Mouse (Mus musculus) cerebellum, adult 11 months (tissue): ENCODE measurements around the gene Sppl2a.
"Not testable (repeated sequence)": the region's sequence is repeated elsewhere in the genome, so short reads cannot be mapped to it uniquely, and the experiment has no call there.

ENCODE experiments used
- DNase-seq: peaks from one replicate; pipeline ENCODE4 v3.0.0; 2022

The Sppl2a gene

DNA sequence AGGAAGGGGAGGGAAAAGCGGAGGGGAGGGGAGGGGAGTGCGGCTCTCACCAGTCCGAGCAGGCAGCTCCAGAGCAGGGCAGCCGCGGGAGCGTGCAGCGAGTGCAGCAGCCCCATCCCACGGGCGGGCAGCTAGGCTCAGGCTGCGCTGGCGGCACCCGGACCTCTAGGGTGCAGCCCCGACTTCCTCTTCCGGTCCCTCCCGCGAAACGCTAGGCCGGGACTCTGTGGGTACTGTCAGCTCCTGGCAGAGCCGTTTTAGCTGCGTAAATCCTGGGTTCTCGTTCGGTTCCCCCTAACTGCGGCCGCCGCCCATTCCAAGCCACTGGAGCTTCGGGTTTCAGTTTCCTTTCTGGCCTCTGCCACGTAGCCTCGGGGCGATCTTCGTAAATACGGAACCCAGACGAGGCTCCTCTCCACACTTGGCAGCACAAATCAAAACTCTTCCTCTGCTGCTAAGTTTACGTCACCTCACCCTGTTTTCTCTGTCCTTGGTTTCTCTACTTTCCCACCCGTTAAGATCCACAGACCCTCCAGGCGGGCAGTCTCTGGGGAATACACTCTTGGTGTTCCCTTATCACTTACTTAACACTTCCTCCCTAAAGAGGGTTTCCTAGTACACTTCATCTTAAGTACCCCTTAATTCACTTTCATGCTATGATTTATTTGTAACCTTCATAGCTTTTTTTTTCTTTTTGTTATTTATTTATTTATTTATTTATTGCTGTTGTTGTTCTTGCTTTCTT is at the start of gene Sppl2a:
TSS of gene Sppl2a (minus strand) at position 339 of the 745 bp plus-strand sequence.
- DNase-seq, result peak; percentile 87

DNA sequence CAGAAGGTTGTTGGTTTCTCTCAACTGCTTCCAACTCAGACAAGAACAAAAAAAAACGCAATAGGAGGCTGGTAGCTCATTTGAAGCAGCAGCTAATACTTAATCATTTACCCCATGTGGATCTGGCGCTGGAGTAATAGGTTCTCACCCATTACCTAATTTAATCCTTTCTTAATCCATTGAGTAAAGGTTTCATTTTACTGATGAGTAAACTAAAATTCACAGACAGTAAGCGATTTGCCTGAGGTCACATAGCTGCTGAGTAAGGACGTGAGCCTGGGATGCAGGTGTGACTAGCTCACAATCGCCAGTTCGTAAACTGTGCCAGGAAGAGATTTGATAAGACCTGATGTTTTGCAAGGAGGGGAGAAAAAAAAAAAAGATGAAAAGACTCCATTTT is 44.4 kb upstream of the Sppl2a start:
- no peak for DNase-seq

GRCm38 (mm10) chr2:126961696-126962095 is 28.7 kb upstream of the Sppl2a start:
- DNase-seq, result no peak

DNA sequence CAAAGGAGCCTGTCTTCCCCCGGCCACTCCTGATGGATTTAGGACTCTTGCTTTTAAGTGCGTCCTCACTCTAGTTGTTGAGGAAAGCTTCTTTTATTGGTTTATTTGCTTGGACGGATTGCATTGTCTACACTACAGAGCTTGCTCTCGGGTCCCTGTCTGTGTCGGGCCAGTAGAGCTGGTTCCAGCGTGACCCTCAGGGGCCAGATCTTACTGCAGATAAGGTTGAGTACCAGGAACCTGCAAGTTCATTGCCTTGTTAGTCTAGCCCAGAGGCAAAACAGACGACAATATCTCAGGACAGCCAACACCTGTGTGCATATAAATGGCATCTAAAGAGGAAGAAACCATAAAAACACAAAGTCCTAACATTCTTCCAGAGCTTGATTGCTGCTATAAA is 22.6 kb upstream of the Sppl2a start:
- no peak for DNase-seq

DNA sequence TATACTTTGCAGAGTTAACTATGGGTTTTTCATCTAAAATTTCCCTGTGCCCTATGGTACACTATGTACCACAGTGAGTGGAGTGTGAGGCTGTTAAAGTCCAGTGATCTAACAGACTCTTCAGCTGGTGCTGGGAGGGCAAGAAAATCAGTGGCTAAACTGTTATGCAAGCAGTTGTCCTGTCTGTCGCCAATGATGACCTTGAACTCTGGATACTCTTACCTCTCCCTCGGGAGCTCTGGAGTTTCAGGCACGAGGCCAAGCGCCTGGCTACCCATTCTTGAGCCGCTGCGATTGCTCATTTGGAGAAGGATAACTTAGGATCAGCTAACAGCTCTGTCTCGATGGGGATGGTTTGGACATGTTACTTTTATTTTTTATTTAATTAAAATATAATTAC is 18.1 kb upstream of the Sppl2a start:
- DNase-seq, result no peak

DNA sequence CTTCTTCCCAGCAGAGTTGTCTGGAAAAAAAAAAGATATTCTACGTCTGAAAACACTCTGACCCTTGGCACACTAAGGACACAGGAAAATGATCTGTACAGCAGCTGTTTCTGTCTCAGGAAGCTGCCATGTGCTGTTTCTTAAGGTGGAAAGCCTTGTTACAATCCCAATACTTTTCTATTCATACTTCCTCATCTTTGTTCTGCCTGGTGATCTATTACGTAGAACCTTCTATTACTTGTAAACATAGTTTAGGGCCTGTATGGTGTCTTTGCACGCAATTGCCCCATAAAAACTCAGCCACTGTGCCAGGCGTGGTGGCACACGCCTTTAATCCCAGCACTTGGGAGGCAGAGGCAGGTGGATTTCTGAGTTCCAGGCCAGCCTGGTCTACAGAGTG is 17.4 kb upstream of the Sppl2a start:
- DNase-seq, result no peak

GRCm38 (mm10) chr2:126949856-126950255 is 16.8 kb upstream of the Sppl2a start:
- DNase-seq, result peak; percentile 8

DNA sequence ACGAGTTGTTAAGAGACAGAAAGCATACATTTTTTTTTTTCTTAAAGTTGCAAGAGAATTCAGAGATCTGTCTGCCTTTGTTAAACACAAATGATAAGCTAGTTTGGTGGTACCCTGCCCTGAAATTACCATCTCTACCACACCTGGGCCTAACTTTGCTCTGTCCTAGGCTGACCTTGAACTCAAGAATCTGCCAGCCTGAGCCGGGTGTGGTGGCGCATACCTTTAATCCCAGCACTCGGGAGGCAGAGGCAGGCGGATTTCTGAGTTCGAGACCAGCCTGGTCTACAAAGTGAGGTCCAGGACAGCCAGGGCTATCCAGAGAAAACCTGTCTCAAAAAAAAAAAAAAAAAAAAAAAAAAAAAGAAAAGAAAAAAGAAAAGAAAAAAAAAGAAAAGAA is 16.3 kb upstream of the Sppl2a start:
- DNase-seq, result not testable (repeated sequence)

DNA sequence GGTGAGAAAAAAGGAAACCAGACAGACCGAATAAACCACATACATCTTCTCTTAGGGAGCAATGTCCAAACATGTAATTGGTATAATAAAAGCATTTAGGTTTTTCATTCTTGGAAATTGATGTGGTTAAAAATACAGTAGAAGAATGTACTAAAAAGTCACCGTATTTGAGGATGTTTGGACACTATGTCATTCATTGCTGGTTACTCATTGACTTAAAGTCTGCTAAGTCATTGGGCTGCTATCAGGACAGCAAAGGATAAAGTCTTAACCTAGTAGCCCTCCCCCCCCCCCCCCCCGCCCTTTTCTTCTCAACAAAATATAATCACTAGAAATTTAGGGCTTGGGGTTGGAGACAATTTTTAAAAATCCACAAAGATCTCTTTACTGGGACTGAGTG is 15.2 kb upstream of the Sppl2a start:
- DNase-seq, result no peak

GRCm38 (mm10) chr2:126947646-126948045 is 14.6 kb upstream of the Sppl2a start:
- DNase-seq, result no peak

- no peak for DNase-seq
These were observed 10.2 kb upstream of the Sppl2a start for GRCm38 (mm10) chr2:126943211-126943610.

GRCm38 (mm10) chr2:126940314-126940866 is 7.4 kb upstream of the Sppl2a start:
- DNase-seq, result no peak

GRCm38 (mm10) chr2:126938069-126938468 is 5.0 kb upstream of the Sppl2a start:
- DNase-seq, result no peak

DNA sequence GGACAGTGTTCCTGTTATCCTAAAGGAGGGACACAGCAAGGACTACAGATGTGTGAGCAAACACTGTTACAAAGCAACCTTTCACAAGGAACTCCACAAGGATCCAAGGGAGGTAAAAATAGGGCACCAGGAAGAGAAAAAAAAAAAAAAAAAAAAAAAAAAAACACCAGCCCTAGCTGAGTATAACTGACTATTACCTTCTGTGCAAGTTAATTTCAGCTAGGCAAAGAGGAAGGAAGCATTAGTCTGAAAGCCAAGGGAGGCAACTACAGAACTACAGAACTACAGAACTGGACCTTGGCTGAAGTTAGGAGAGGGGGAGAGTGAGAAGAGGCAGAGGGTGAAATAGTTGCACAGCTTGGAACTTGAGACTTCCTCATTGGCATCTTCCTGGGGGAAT is 886 bp upstream of the Sppl2a start:
- no peak for DNase-seq

- DNase-seq, result no peak
These were observed 656 bp downstream of the Sppl2a start for GRCm38 (mm10) chr2:126932261-126932896.

- DNase-seq, result no peak
These were observed 1.3 kb downstream of the Sppl2a start for GRCm38 (mm10) chr2:126931784-126932183.

- DNase-seq, result no peak
These were observed 4.4 kb downstream of the Sppl2a start for GRCm38 (mm10) chr2:126928681-126929080.

- DNase-seq, result no peak
These were observed 12.5 kb downstream of the Sppl2a start for GRCm38 (mm10) chr2:126920358-126921060.

GRCm38 (mm10) chr2:126916236-126916635 is 16.8 kb downstream of the Sppl2a start:
- DNase-seq, result no peak

DNA sequence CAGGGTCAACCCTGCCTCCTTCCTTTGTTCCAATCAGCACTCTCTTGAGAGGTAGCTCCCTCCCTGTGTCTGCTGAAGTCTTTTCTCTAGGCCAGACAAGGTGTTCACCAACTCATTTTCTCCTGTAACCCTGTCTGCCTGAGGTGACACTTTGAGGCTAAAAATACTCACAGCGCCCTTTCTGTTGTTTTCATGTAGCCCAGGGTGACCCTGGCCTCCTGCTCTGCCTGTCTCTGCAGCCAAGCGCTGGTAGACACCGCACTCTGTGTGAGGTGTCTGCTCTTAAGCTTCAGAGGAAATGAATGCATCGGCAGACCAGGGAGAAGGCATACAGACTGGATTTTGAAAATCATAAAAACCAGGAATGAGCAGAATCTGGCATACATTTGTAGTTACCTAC is 18.9 kb downstream of the Sppl2a start:
- no peak for DNase-seq

GRCm38 (mm10) chr2:126904162-126904561 is 28.9 kb downstream of the Sppl2a start:
- DNase-seq, result no peak

- no peak for DNase-seq
These were observed 35.5 kb downstream of the Sppl2a start for GRCm38 (mm10) chr2:126897511-126897910.

DNA sequence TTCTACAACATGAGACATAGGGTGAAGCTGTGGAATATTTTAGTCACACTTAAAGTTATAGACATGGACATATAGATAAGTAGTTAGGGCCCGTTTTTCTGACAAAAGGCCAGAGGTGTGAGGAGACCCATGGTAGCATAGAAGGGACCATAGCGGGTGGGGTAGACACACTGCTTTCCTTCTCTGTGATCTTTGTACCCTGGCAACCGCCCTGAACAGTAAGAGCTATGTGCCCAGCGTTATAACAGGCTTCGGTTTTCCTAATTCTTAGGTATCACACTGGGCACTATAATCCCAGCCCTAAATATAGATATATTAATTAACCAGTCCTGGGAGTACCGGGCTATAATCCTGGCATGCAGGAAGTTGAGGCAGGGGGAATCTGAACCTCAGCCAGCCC is 36.1 kb downstream of the Sppl2a start:
- no peak for DNase-seq

DNA sequence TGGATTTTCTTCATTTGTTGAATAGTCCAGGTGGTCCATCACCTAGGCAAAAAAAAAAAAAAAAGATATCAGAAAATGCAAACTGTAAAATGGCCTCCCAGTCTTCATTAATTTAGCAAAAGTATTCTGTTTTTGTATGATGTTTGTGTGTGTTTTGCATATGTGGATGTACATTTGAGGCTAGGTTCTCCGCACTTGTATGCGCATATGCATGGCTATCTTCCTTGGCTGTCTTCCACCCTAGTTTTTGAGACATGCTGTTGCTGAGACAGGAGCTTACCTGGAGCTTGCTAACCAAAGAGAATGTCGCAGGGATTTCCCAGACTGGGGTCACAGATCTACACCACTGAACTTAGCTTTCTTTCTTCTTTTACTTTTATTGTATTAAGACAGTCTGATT is 38.8 kb downstream of the Sppl2a start:
- no peak for DNase-seq
